Mouse (Mus musculus) bone marrow macrophage, adult 2 months (primary cell): ENCODE data around the gene AY074887.
"Not testable (repeated sequence)": the region's sequence is repeated elsewhere in the genome, so short reads cannot be mapped to it uniquely, and the experiment has no call there.

ENCODE experiments used
- CTCF ChIP-seq: IDR thresholded peaks from 2 replicates; pipeline ENCODE4 v1.5.1; 2012; ENCODE audit warnings: low read depth, mild to moderate bottlenecking, low read length, moderate library complexity
- POLR2A ChIP-seq: IDR thresholded peaks from 2 replicates; pipeline ENCODE4 v1.6.1; 2012; ENCODE audit warnings: mild to moderate bottlenecking, low read depth, low read length, borderline replicate concordance

DNA sequence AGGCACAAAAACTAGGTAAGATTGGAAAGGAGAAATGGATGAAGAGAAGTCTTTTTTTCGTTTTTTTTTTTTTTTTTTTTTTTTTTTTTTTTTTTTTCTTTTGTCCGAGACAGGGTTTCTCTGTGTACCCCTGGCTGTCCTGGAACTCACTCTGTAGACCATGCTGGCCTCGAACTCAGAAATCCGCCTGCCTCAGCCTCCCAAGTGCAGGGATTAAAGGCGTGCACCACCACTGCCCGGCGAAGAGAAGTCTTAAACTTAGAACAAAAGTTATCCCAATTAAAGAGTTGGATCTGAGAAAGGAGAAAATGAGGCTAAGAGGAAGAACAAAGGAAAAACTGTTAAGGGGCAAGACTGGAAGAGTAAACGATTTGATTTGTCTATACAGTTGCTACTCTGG, 636 bp downstream of the AY074887 start:
- TF ChIP-seq CTCF, POLR2A: not testable (repeated sequence)
